In genomic region chr6:58889917-58890316, GRCm38 (mm10) we compare ENCODE assay signal across 28 mouse cellular contexts. TPM values are rescaled to one million over a fixed set of nuclear protein-coding genes. Genes with fewer than 3 reads are reported as not detected.
DNase-seq lines count a peak whose midpoint lies in the region; ATAC-seq and TF ChIP-seq lines count a peak whose summit lies in the region.
"Had no signal": no experiment of that assay in that cellular context is flagged by ENCODE, and none has a peak within 500 bp of the region (broad histone marks: within the 10 kb centered on the region; RNA-seq: fewer than 3 reads in every experiment).

No protein-coding gene starts in this region.

- no peak overlapping the region for H3K9ac ChIP-seq in MEL (ENCODE audit: control insufficient read depth, low read depth, low read length, poor library complexity, severe bottlenecking)
- H3K9ac ChIP-seq: embryonic facial prominence, embryonic 13.5 days; embryonic facial prominence, embryonic 15.5 days; forebrain, embryonic 12.5 days had no signal

- H3K79me2 ChIP-seq in C2C12 (ENCODE audit: control insufficient read depth, insufficient read depth), result no peaks in the 10 kb centered on the region
- H3K79me2 ChIP-seq in MEL (ENCODE audit: control insufficient read depth, insufficient read depth, low read length, poor library complexity), result no peaks in the 10 kb centered on the region

- no peaks in the 10 kb centered on the region for H3K27me3 ChIP-seq in C2C12 (ENCODE audit: control insufficient read depth, insufficient read depth, insufficient read length)
- no peaks in the 10 kb centered on the region for H3K27me3 ChIP-seq in MEL (ENCODE audit: control insufficient read depth in 1 of 2, insufficient read depth in 2 of 2, low read length in 2 of 2)
- H3K27me3 ChIP-seq: CH12.LX; embryonic facial prominence, embryonic 13.5 days; embryonic facial prominence, embryonic 15.5 days; forebrain, embryonic 12.5 days; Patski had no signal

- TF ChIP-seq CTCF in C2C12 (IDR thresholded peaks at IDR 0.05; ENCODE audit: control insufficient read depth, insufficient read depth, insufficient read length), result no peak
- TF ChIP-seq CTCF in MEL (IDR thresholded peaks at IDR 0.05 in 2 of 3, conservative IDR thresholded peaks at IDR 0.05 in 1 of 3; ENCODE audit: control insufficient read depth in 1 of 3, insufficient read depth in 1 of 3, low read depth in 2 of 3, low read length in 3 of 3, poor library complexity in 1 of 3, severe bottlenecking in 1 of 3), result no peak

- ATAC-seq in common myeloid progenitor, adult 5-6 weeks (replicated peaks; ENCODE audit: low read depth, poor library complexity, severe bottlenecking), result peak; percentile 77
- ATAC-seq in megakaryocyte-erythroid progenitor cell, adult 5-6 weeks (replicated peaks; ENCODE audit: low FRiP score, low TSS enrichment, poor library complexity, severe bottlenecking), result peak; percentile 60
- ATAC-seq: activated CD4-positive, CD25-positive, alpha-beta regulatory T cell, adult 4 months; CD4-positive, CD25-positive, alpha-beta regulatory T cell, adult 4 months; forebrain, embryonic 14.5 days; forebrain, embryonic 16.5 days; Patski had no signal

- H3ac ChIP-seq in C2C12 (ENCODE audit: control insufficient read depth, insufficient read length, low read depth), result no peak overlapping the region

- peak; percentile 61 for DNase-seq in MEL (ENCODE audit: low read depth, low spot score)
- no peak for DNase-seq in lung, adult 18-20 months
- DNase-seq in thymus, adult 18-20 months, result no peak
- no peak for DNase-seq in heart, adult 9 months (ENCODE audit: low spot score in 2 of 2)
- DNase-seq: adrenal gland, adult 8-10 months; adrenal gland, postnatal 14 days; adrenal gland, postnatal 36 days; cerebellum, adult 11-12 months; cerebellum, adult 2 months; cerebellum, adult 9-10 months; cerebellum, postnatal 10 days; cerebellum, postnatal 25 days; embryo, embryonic 11 days had no signal

- TF ChIP-seq POLR2A in MEL (IDR thresholded peaks at IDR 0.05; ENCODE audit: control insufficient read depth in 1 of 2, insufficient read depth in 1 of 2, low read depth in 1 of 2, low read length in 2 of 2, poor library complexity in 1 of 2), result no peak

- no peaks in the 10 kb centered on the region for H3K9me3 ChIP-seq in MEL (replicated peaks; ENCODE audit: insufficient read depth, low read length)
- H3K9me3 ChIP-seq: embryonic facial prominence, embryonic 13.5 days; embryonic facial prominence, embryonic 15.5 days; forebrain, embryonic 10.5 days; forebrain, embryonic 12.5 days; G1E had no signal

- peaks cover 9 to 11% of the 10 kb centered on the region in 2 experiments for H3K4me1 ChIP-seq in MEL (ENCODE audit: control insufficient read depth in 1 of 2, insufficient read depth in 2 of 2, low read length in 2 of 2)
- H3K4me1 ChIP-seq: embryonic facial prominence, embryonic 13.5 days; embryonic facial prominence, embryonic 15.5 days; forebrain, embryonic 10.5 days; forebrain, embryonic 12.5 days had no signal

- peak overlapping the region; percentile 47 for H3K27ac ChIP-seq in MEL (ENCODE audit: control insufficient read depth, low read depth, low read length)
- H3K27ac ChIP-seq: embryonic facial prominence, embryonic 13.5 days; embryonic facial prominence, embryonic 15.5 days; forebrain, embryonic 10.5 days; forebrain, embryonic 12.5 days had no signal

- TF ChIP-seq EP300 in MEL (IDR thresholded peaks at IDR 0.05; ENCODE audit: low read depth in 1 of 2, low read length in 2 of 2), result peak; percentile 67 to 71

- H3K79me3 ChIP-seq in C2C12 (ENCODE audit: low read depth), result no peaks in the 10 kb centered on the region

- H3K4me3 ChIP-seq in C2C12 (ENCODE audit: insufficient read depth, poor library complexity, severe bottlenecking), result no peak overlapping the region
- H3K4me3 ChIP-seq in MEL (ENCODE audit: control insufficient read depth in 1 of 2, insufficient read depth in 1 of 2, low read depth in 2 of 2, low read length in 2 of 2), result peak overlapping the region in 1 of 2 experiments; percentile 16; a peak in 1 of 4 replicates
- H3K4me3 ChIP-seq: embryonic facial prominence, embryonic 13.5 days; embryonic facial prominence, embryonic 15.5 days; erythroblast, embryonic 14.5 days; forebrain, embryonic 10.5 days; forebrain, embryonic 12.5 days had no signal

- no peak for TF ChIP-seq RAD21 in MEL (IDR thresholded peaks at IDR 0.05; ENCODE audit: low read depth, low read length)

- H3K36me3 ChIP-seq in C2C12 (ENCODE audit: control insufficient read depth, insufficient read depth), result peaks cover 16% of the 10 kb centered on the region
- peaks cover 0 to 17% of the 10 kb centered on the region in 2 experiments; a peak in 2 of 4 replicates for H3K36me3 ChIP-seq in MEL (ENCODE audit: control insufficient read depth in 1 of 2, insufficient read depth in 2 of 2, low read length in 2 of 2)
- H3K36me3 ChIP-seq: embryonic facial prominence, embryonic 15.5 days; G1E had no signal

TF ChIP-seq in C2C12, 6 proteins besides CTCF, POLR2A, EP300 and RAD21:
- TF ChIP-seq FOSL1 (IDR thresholded peaks at IDR 0.05; ENCODE audit: insufficient read depth, low read length, poor library complexity, severe bottlenecking), result no peak
- TF ChIP-seq MYOD1 (IDR thresholded peaks at IDR 0.05; ENCODE audit: control insufficient read depth, insufficient read length, low read depth), result peak; percentile 32

TF ChIP-seq in MEL, 35 proteins besides CTCF, POLR2A, EP300 and RAD21:
- TF ChIP-seq ZKSCAN1 (IDR thresholded peaks at IDR 0.05; ENCODE audit: low read depth, low read length) (no peak), USF1 (IDR thresholded peaks at IDR 0.05; ENCODE audit: low read depth, low read length) (no peak), MAFK (IDR thresholded peaks at IDR 0.05; ENCODE audit: borderline replicate concordance, low read depth, low read length) (no peak), MYC (IDR thresholded peaks at IDR 0.05; ENCODE audit: low read depth, low read length) (no peak), GABPA (IDR thresholded peaks at IDR 0.05; ENCODE audit: low read depth, low read length) (no peak), TAL1 (IDR thresholded peaks at IDR 0.05; ENCODE audit: low read length) (no peak), MAZ (IDR thresholded peaks at IDR 0.05; ENCODE audit: low read depth, low read length) (no peak), POLR2AphosphoS2 (IDR thresholded peaks at IDR 0.05; ENCODE audit: low read length) (no peak), NELFE (IDR thresholded peaks at IDR 0.05; ENCODE audit: low read depth, low read length) (no peak), TCF12 (IDR thresholded peaks at IDR 0.05; ENCODE audit: low read depth, low read length) (no peak), MEF2A (IDR thresholded peaks at IDR 0.05; ENCODE audit: extremely low read depth, insufficient replicate concordance, low read depth, low read length, poor library complexity, severe bottlenecking) (no peak), TBP (IDR thresholded peaks at IDR 0.05; ENCODE audit: low read depth, low read length) (no peak), ELF1 (IDR thresholded peaks at IDR 0.05; ENCODE audit: low read depth, low read length) (no peak), MAX (IDR thresholded peaks at IDR 0.05; ENCODE audit: low read length) (no peak), NRF1 (IDR thresholded peaks at IDR 0.05; ENCODE audit: insufficient read depth, low read depth, low read length, poor library complexity, severe bottlenecking) (no peak), MXI1 (IDR thresholded peaks at IDR 0.05; ENCODE audit: low read depth, low read length) (no peak), ZMIZ1 (IDR thresholded peaks at IDR 0.05; ENCODE audit: low read depth, low read length) (no peak)

RNA-seq across cellular contexts. Expression of gene Nap1l5, which starts 17.0 kb away (rescaled TPM):
- 0.04 TPM for polyA plus RNA-seq in C2C12 (2012; fragmentation: generic; extraction: Trizol)
- not detected in 2 replicates for total RNA-seq in MEL (2012; rRNA removed)
- under 1 TPM in 1 of 2 experiments, not detected in 1; 0.06 TPM for polyA plus RNA-seq in MEL (2012; ENCODE audit: insufficient read depth in 1 of 2, insufficient read length in 2 of 2, low read depth in 1 of 2, low replicate concordance in 2 of 2, missing spikeins in 1 of 2)
- total RNA-seq in common myeloid progenitor, adult 5-6 weeks (2017), result not detected in 2 replicates
- total RNA-seq in megakaryocyte-erythroid progenitor cell, adult 5-6 weeks (2014; fragmentation: Nextera tagmentation), result not detected in 2 replicates
- not detected in 2 replicates for total RNA-seq in megakaryocyte-erythroid progenitor cell, adult 5-6 weeks (2017)
- total RNA-seq: CH12.LX, G1E had no signal
- polyA plus RNA-seq: CD4-positive, CD25-positive, alpha-beta regulatory T cell, adult 4 months; erythroblast, embryonic 14.5 days; G1E; Patski had no signal

RNA-seq across cellular contexts. Expression of gene Herc3, which starts 58.7 kb away (rescaled TPM):
- polyA plus RNA-seq in C2C12 (2012; fragmentation: generic; extraction: Trizol) (5.2 TPM), MEL (2012; ENCODE audit: insufficient read depth in 1 of 2, insufficient read length in 2 of 2, low read depth in 1 of 2, low replicate concordance in 2 of 2, missing spikeins in 1 of 2) (1 to 10 TPM in 1 of 2 experiments, not detected in 1; 5.7 TPM)
- 1.9 and 3.2 TPM in 2 replicates for total RNA-seq in MEL (2012; rRNA removed)
- 5.0 and 12.0 TPM in 2 replicates for total RNA-seq in common myeloid progenitor, adult 5-6 weeks (2017)
- total RNA-seq in megakaryocyte-erythroid progenitor cell, adult 5-6 weeks (2014; fragmentation: Nextera tagmentation), result 4.1 and 5.8 TPM in 2 replicates
- 5.1 and 8.6 TPM in 2 replicates for total RNA-seq in megakaryocyte-erythroid progenitor cell, adult 5-6 weeks (2017)
